Mouse (Mus musculus) hindbrain, embryonic 10.5 days (tissue): ENCODE results near the gene Ddx42. TPM values are rescaled to one million over a fixed set of nuclear protein-coding genes. Genes with fewer than 3 reads are reported as not detected.
"Not testable (repeated sequence)": the region's sequence is repeated elsewhere in the genome, so short reads cannot be mapped to it uniquely, and the experiment has no call there.

Source experiments
- DNase-seq: peaks from one replicate; pipeline ENCODE4 v3.0.0-alpha.2; 2017; ENCODE audit warnings: low spot score
- H3K27ac ChIP-seq: fragments of 300-500 bp; sonication (generic); 2 replicates; pipeline ENCODE4 v1.5.1; 2016; ENCODE audit warnings: mild to moderate bottlenecking, moderate library complexity
- H3K27me3 ChIP-seq: fragments of 300-500 bp; sonication (generic); 2 replicates; pipeline ENCODE4 v1.6.1; 2016; ENCODE audit warnings: mild to moderate bottlenecking; ENCODE audit not compliant: poor library complexity, insufficient read depth, severe bottlenecking
- H3K36me3 ChIP-seq: fragments of 300-500 bp; sonication (generic); 2 replicates; pipeline ENCODE4 v1.6.1; 2016; ENCODE audit warnings: mild to moderate bottlenecking, moderate library complexity
- H3K4me1 ChIP-seq: fragments of 300-500 bp; sonication (generic); replicated peaks from 2 replicates; pipeline ENCODE4 v1.6.1; 2016; ENCODE audit warnings: mild to moderate bottlenecking
- H3K4me3 ChIP-seq: fragments of 300-500 bp; sonication (generic); 2 replicates; pipeline ENCODE4 v1.5.1; 2016; ENCODE audit warnings: mild to moderate bottlenecking, moderate library complexity
- H3K9me3 ChIP-seq: fragments of 300-500 bp; sonication (generic); 2 replicates; pipeline ENCODE4 v1.6.1; 2016; ENCODE audit warnings: mild to moderate bottlenecking, moderate library complexity
- WGBS: fragments of 180-500 bp; shearing (Covaris S2); methylation state at CpG from one replicate; pipeline ENCODE4 v1.1.7; 2016; 5-methylcytosine and 5-hydroxymethylcytosine counted together
- polyA plus RNA-seq: library from polyadenylated mRNA; unstranded; fragments of >200 nt; fragmentation: Nextera tagmentation; extraction: Ambion mirVana; gene quantifications from 2 replicates; pipeline ENCODE4 v1.2.1, GENCODE M21; 2016

Ddx42 gene
- polyA plus RNA-seq, 1 experiment from 2014 or later, result 85.6 TPM

DNA sequence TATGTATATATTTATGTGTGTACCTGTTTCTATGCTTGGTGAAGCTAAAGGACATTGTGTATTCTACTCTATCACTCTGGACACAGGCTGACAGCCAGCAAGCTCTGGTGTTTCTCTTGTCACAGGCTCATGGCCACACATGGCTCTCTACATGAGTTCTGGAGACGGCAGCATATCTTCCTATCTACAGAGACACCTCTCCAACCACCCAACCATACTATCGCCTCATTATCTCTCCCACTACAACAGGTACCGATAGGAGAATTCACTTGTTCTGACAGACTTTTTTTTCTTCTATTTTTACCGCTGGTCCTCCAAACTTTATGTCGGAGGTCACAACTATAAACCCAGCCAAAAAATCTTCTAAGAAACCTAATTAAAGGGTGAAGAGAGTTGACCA is 24.5 kb upstream of the Ddx42 start:
- Histone ChIP-seq H3K4me3 (peak overlapping the region; percentile 81), H3K36me3 (peaks cover 10% of the 10 kb centered on the region), H3K9me3 (no peaks in the 10 kb centered on the region), H3K27me3 (no peaks in the 10 kb centered on the region), H3K4me1 (peaks cover 13% of the 10 kb centered on the region), H3K27ac (no peak overlapping the region)
- DNase-seq, result no peak
- WGBS, result 86% methylated on average over 5 of the region's 5 CpGs

- 14% methylated on average over 19 of the region's 19 CpGs for WGBS
- H3K4me3 ChIP-seq, result peak overlapping the region; percentile 81
- peaks cover 16% of the 10 kb centered on the region for H3K36me3 ChIP-seq
- no peaks in the 10 kb centered on the region for H3K9me3 ChIP-seq
- peaks cover 13% of the 10 kb centered on the region for H3K4me1 ChIP-seq
- no peaks in the 10 kb centered on the region for H3K27me3 ChIP-seq
- DNase-seq, result no peak
- peak overlapping the region; percentile 93 for H3K27ac ChIP-seq
Observed at GRCm38 (mm10) chr11:106192657-106193370, 23.9 kb upstream of the Ddx42 start.

- H3K4me3 ChIP-seq, result peak overlapping the region; percentile 81
- no peaks in the 10 kb centered on the region for H3K27me3 ChIP-seq
- no peaks in the 10 kb centered on the region for H3K9me3 ChIP-seq
- peak overlapping the region; percentile 93 for H3K27ac ChIP-seq
- peaks cover 13% of the 10 kb centered on the region for H3K4me1 ChIP-seq
- DNase-seq, result peak; percentile 99
- under 1% methylated on average over 44 of the region's 44 CpGs for WGBS
- peaks cover 23% of the 10 kb centered on the region for H3K36me3 ChIP-seq
Observed at GRCm38 (mm10) chr11:106193371-106194154, 23.2 kb upstream of the Ddx42 start.

GRCm38 (mm10) chr11:106194155-106194541 is 22.6 kb upstream of the Ddx42 start:
- WGBS, result 42% methylated on average over 3 of the region's 3 CpGs
- Histone ChIP-seq H3K4me3 (peak overlapping the region; percentile 81), H3K4me1 (peaks cover 13% of the 10 kb centered on the region), H3K27ac (peak overlapping the region; percentile 93), H3K9me3 (no peaks in the 10 kb centered on the region), H3K36me3 (peaks cover 29% of the 10 kb centered on the region), H3K27me3 (no peaks in the 10 kb centered on the region)
- DNase-seq, result no peak

DNA sequence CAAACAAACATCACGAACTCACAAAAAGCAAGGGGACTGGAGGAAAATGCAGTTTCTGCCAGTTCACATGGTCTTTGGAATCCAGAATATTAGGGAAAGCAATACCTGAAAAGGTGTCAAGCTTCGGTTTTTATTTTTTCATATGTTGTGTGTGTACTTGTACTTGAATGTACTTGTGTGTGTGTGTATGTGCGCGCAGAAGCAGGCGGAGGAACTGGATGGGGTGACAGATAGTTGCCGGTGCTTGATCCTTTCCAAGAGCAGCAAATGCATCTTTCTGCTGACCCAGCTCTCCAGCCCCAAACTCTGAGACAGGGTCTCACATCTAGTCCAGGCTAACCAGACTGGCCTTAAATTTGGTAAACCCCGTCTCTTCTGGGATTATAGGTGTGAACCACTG is 21.8 kb upstream of the Ddx42 start:
- H3K9me3 ChIP-seq, result no peaks in the 10 kb centered on the region
- H3K4me1 ChIP-seq, result peaks cover 13% of the 10 kb centered on the region
- no peak overlapping the region; the same call in 1 of the 2 replicates for H3K4me3 ChIP-seq
- DNase-seq, result no peak
- H3K27ac ChIP-seq, result no peak overlapping the region
- H3K36me3 ChIP-seq, result peaks cover 34% of the 10 kb centered on the region
- no peaks in the 10 kb centered on the region for H3K27me3 ChIP-seq
- 91% methylated on average over 7 of the region's 7 CpGs for WGBS

- DNase-seq, result no peak
- Histone ChIP-seq H3K9me3 (no peaks in the 10 kb centered on the region), H3K36me3 (peaks cover 38% of the 10 kb centered on the region), H3K4me1 (peaks cover 13% of the 10 kb centered on the region), H3K27me3 (no peaks in the 10 kb centered on the region), H3K4me3 (no peak overlapping the region; the same call in 1 of the 2 replicates), H3K27ac (no peak overlapping the region)
Observed at GRCm38 (mm10) chr11:106195341-106195740, 21.4 kb upstream of the Ddx42 start.

GRCm38 (mm10) chr11:106198277-106198676 is 18.4 kb upstream of the Ddx42 start:
- H3K27me3 ChIP-seq, result no peaks in the 10 kb centered on the region
- H3K36me3 ChIP-seq, result peaks cover 68% of the 10 kb centered on the region
- H3K4me1 ChIP-seq, result peaks cover 4% of the 10 kb centered on the region; the same call in 1 of the 2 replicates
- DNase-seq, result no peak
- no peak overlapping the region for H3K4me3 ChIP-seq
- no peak overlapping the region for H3K27ac ChIP-seq
- no peaks in the 10 kb centered on the region for H3K9me3 ChIP-seq
- whole genome bisulfite sequencing, result 92% methylated on average over 4 of the region's 4 CpGs

DNA sequence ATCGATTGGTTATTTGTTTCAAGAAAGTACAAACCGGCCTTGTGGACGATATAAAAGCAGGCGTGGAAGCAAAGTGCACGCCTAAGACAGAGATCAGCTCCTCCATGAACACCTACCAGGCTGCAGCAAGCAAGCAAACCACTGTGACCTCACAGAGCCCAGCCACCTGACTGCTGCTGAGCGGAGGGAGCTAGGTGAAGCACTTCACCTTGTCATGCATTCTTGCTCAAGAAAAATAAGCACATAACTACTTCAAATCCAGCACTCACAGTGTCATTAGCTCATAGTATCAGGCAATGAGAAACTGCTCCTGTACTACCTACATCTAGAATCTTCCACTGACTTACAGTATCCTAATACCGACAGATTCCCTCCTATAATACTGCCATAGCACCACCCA is 16.7 kb upstream of the Ddx42 start:
- not testable (repeated sequence) for H3K4me3 ChIP-seq, H3K4me1 ChIP-seq, H3K27me3 ChIP-seq, H3K27ac ChIP-seq, H3K9me3 ChIP-seq, DNase-seq
- WGBS, result 93% methylated on average over 7 of the region's 7 CpGs
- H3K36me3 ChIP-seq, result peaks cover 85% of the 10 kb centered on the region

GRCm38 (mm10) chr11:106200756-106201155 is 16.0 kb upstream of the Ddx42 start:
- Histone ChIP-seq H3K9me3 (no peaks in the 10 kb centered on the region), H3K4me1 (no peaks in the 10 kb centered on the region), H3K4me3 (no peak overlapping the region), H3K27ac (no peak overlapping the region), H3K27me3 (no peaks in the 10 kb centered on the region), H3K36me3 (peaks cover 93% of the 10 kb centered on the region)
- no peak for DNase-seq
- 89% methylated on average over 6 of the region's 6 CpGs for WGBS

- H3K9me3 ChIP-seq, result no peaks in the 10 kb centered on the region
- no peaks in the 10 kb centered on the region for H3K4me1 ChIP-seq
- H3K27me3 ChIP-seq, result no peaks in the 10 kb centered on the region
- H3K36me3 ChIP-seq, result peaks cover 97% of the 10 kb centered on the region
- H3K4me3 ChIP-seq, result no peak overlapping the region
- DNase-seq, result no peak
- WGBS, result 94% methylated on average over 19 of the region's 19 CpGs
- no peak overlapping the region for H3K27ac ChIP-seq
Observed at GRCm38 (mm10) chr11:106201337-106202122, 15.2 kb upstream of the Ddx42 start.

DNA sequence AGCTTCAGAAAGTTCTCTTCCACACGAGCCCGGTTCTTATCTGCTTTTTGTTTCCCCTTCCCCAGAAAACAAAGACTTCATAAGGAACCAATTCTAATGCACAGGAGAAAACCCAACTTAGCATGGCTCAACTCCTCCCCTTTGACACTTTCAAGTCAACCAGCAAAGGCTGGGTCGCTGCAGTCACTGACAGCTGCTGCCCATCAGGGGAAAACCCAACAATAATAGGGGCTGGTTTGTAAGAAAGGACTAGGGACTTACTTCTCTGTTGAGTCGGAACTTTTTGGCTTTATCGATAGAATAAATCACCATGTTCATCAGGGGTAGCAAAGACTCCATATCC is 14.6 kb upstream of the Ddx42 start, which contains the start of gene Strada:
TSS of gene Strada (minus strand) at position 46 of the 343 bp plus-strand sequence.
- Histone ChIP-seq H3K4me1 (no peaks in the 10 kb centered on the region), H3K27ac (no peak within 1 kb of the TSS), H3K4me3 (no peak within 1 kb of the TSS), H3K9me3 (no peaks in the 10 kb centered on the region), H3K36me3 (peaks cover 97% of the 10 kb centered on the region), H3K27me3 (no peaks in the 10 kb centered on the region)
- no peak for DNase-seq
- WGBS, result 82% methylated on average over 5 of the region's 5 CpGs

GRCm38 (mm10) chr11:106212771-106213170 is 4.0 kb upstream of the Ddx42 start:
- no peak overlapping the region for H3K4me3 ChIP-seq
- WGBS, result 96% methylated on average over 8 of the region's 8 CpGs
- H3K9me3 ChIP-seq, result no peaks in the 10 kb centered on the region
- no peak for DNase-seq
- peaks cover 13% of the 10 kb centered on the region for H3K4me1 ChIP-seq
- peaks cover 59% of the 10 kb centered on the region for H3K36me3 ChIP-seq
- H3K27ac ChIP-seq, result no peak overlapping the region
- no peaks in the 10 kb centered on the region for H3K27me3 ChIP-seq

DNA sequence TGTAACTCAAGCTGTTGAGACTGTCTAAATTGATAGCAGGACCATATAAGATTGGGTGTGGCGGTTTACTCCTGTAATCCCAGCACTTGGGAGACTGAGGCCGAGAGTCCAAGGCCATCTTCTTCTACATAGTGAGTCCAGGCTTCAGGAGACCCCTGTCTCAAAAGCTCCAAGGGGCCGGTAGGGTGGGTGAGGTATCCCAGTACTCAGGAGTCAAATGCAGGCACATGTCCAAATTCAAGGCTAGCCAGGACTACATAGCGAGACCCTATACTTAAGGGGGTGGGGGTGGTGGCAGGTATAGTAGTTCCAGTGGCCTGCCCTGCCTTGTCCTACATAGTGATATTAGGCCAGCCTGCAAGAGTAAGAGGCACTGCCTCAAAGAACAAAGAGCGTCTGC is 1.9 kb upstream of the Ddx42 start:
- H3K4me1 ChIP-seq, result peaks cover 29% of the 10 kb centered on the region
- peak overlapping the region; percentile 84 for H3K4me3 ChIP-seq
- no peaks in the 10 kb centered on the region for H3K9me3 ChIP-seq
- peaks cover 39% of the 10 kb centered on the region for H3K36me3 ChIP-seq
- H3K27me3 ChIP-seq, result no peaks in the 10 kb centered on the region
- DNase-seq, result no peak
- H3K27ac ChIP-seq, result no peak overlapping the region
- 92% methylated on average over 5 of the region's 5 CpGs for WGBS
